Mouse (Mus musculus): ENCODE measurements around the gene Zfp239. TPM values are rescaled to one million over a fixed set of nuclear protein-coding genes. Genes with fewer than 3 reads are reported as not detected.

The Zfp239 gene
- polyA plus RNA-seq, 1 experiment from 2014 or later = 12.3 TPM

GRCm38 (mm10) chr6:117890257-117890656 lies 28.4 kb downstream of the Zfp239 start:
- no peak for TF ChIP-seq CTCF (IDR thresholded peaks at IDR 0.05; ENCODE audit: low read depth)
- Histone ChIP-seq H3K4me2 (no peak overlapping the region), H3K36me3 (ENCODE audit: insufficient read depth) (no peaks in the 10 kb centered on the region), H3K9me3 (ENCODE audit: low read depth, low read length) (no peaks in the 10 kb centered on the region), H3K27ac (ENCODE audit: low read depth) (no peak overlapping the region), H3K9ac (no peak overlapping the region), H3K4me1 (ENCODE audit: insufficient read depth) (no peaks in the 10 kb centered on the region), H3K27me3 (ENCODE audit: insufficient read depth, low read length) (no peaks in the 10 kb centered on the region), H3K4me3 (ENCODE audit: low read depth, low read length) (no peak overlapping the region)
- DNase-seq (no peak), ATAC-seq (ENCODE audit: insufficient read depth) (no peak)
- 77% methylated on average over 6 of the region's 6 CpGs for WGBS

GRCm38 (mm10) chr6:117891369-117892160 lies 29.7 kb downstream of the Zfp239 start:
- Histone ChIP-seq H3K36me3 (ENCODE audit: insufficient read depth) (no peaks in the 10 kb centered on the region), H3K4me3 (ENCODE audit: low read depth, low read length) (no peak overlapping the region), H3K9me3 (ENCODE audit: low read depth, low read length) (no peaks in the 10 kb centered on the region), H3K4me1 (ENCODE audit: insufficient read depth) (no peaks in the 10 kb centered on the region), H3K27me3 (ENCODE audit: insufficient read depth, low read length) (no peaks in the 10 kb centered on the region), H3K9ac (no peak overlapping the region), H3K4me2 (no peak overlapping the region), H3K27ac (ENCODE audit: low read depth) (no peak overlapping the region)
- WGBS = 54% methylated on average over 14 of the region's 14 CpGs
- no peak for TF ChIP-seq CTCF (IDR thresholded peaks at IDR 0.05; ENCODE audit: low read depth)
- ATAC-seq (ENCODE audit: insufficient read depth) = no peak
- no peak for DNase-seq

GRCm38 (mm10) chr6:117892386-117892785 lies 30.5 kb downstream of the Zfp239 start:
- Histone ChIP-seq H3K27ac (ENCODE audit: low read depth) (no peak overlapping the region), H3K36me3 (ENCODE audit: insufficient read depth) (no peaks in the 10 kb centered on the region), H3K4me1 (ENCODE audit: insufficient read depth) (no peaks in the 10 kb centered on the region), H3K27me3 (ENCODE audit: insufficient read depth, low read length) (no peaks in the 10 kb centered on the region), H3K4me2 (no peak overlapping the region), H3K9me3 (ENCODE audit: low read depth, low read length) (no peaks in the 10 kb centered on the region), H3K9ac (no peak overlapping the region), H3K4me3 (ENCODE audit: low read depth, low read length) (no peak overlapping the region)
- DNase-seq (no peak), ATAC-seq (ENCODE audit: insufficient read depth) (no peak)
- no peak for TF ChIP-seq CTCF (IDR thresholded peaks at IDR 0.05; ENCODE audit: low read depth)
- WGBS = 61% methylated on average over 3 of the region's 3 CpGs

- no peak overlapping the region for H3K27ac ChIP-seq (ENCODE audit: low read depth)
- no peaks in the 10 kb centered on the region for H3K9me3 ChIP-seq (ENCODE audit: low read depth, low read length)
- H3K4me2 ChIP-seq = no peak overlapping the region
- no peaks in the 10 kb centered on the region for H3K36me3 ChIP-seq (ENCODE audit: insufficient read depth)
- 86% methylated on average over 2 of the region's 2 CpGs for whole genome bisulfite sequencing
- TF ChIP-seq CTCF (IDR thresholded peaks at IDR 0.05; ENCODE audit: low read depth) = no peak
- no peak overlapping the region for H3K4me3 ChIP-seq (ENCODE audit: low read depth, low read length)
- H3K4me1 ChIP-seq (ENCODE audit: insufficient read depth) = no peaks in the 10 kb centered on the region
- no peak for DNase-seq
- no peaks in the 10 kb centered on the region for H3K27me3 ChIP-seq (ENCODE audit: insufficient read depth, low read length)
- no peak for ATAC-seq (ENCODE audit: insufficient read depth)
- H3K9ac ChIP-seq = no peak overlapping the region
Measured at GRCm38 (mm10) chr6:117893435-117893834, 31.5 kb downstream of the Zfp239 start.

GRCm38 (mm10) chr6:117897800-117898199 lies 35.9 kb downstream of the Zfp239 start:
- no peaks in the 10 kb centered on the region for H3K36me3 ChIP-seq (ENCODE audit: insufficient read depth)
- no peaks in the 10 kb centered on the region for H3K27me3 ChIP-seq (ENCODE audit: insufficient read depth, low read length)
- H3K27ac ChIP-seq (ENCODE audit: low read depth) = no peak overlapping the region
- H3K4me1 ChIP-seq (ENCODE audit: insufficient read depth) = no peaks in the 10 kb centered on the region
- no peak for DNase-seq
- H3K9ac ChIP-seq = no peak overlapping the region
- H3K4me2 ChIP-seq = no peak overlapping the region
- H3K9me3 ChIP-seq (ENCODE audit: low read depth, low read length) = no peaks in the 10 kb centered on the region
- ATAC-seq (ENCODE audit: insufficient read depth) = no peak
- H3K4me3 ChIP-seq (ENCODE audit: low read depth, low read length) = no peak overlapping the region
- no peak for TF ChIP-seq CTCF (IDR thresholded peaks at IDR 0.05; ENCODE audit: low read depth)
- 62% methylated on average over 5 of the region's 5 CpGs for WGBS

- ATAC-seq (ENCODE audit: insufficient read depth) = no peak
- Histone ChIP-seq H3K9ac (no peak within 1 kb of the TSS), H3K4me2 (no peak within 1 kb of the TSS), H3K4me1 (ENCODE audit: insufficient read depth) (no peaks in the 10 kb centered on the region), H3K27ac (ENCODE audit: low read depth) (no peak within 1 kb of the TSS), H3K9me3 (ENCODE audit: low read depth, low read length) (no peaks in the 10 kb centered on the region), H3K4me3 (ENCODE audit: low read depth, low read length) (no peak within 1 kb of the TSS), H3K27me3 (ENCODE audit: insufficient read depth, low read length) (no peaks in the 10 kb centered on the region), H3K36me3 (ENCODE audit: insufficient read depth) (no peaks in the 10 kb centered on the region)
- no peak for TF ChIP-seq CTCF (IDR thresholded peaks at IDR 0.05; ENCODE audit: low read depth)
- DNase-seq = no peak
- WGBS = 73% methylated on average over 17 of the region's 17 CpGs
Measured at GRCm38 (mm10) chr6:117900126-117901080, 38.5 kb downstream of the Zfp239 start, which contains the start of gene Hnrnpf. TSS of gene Hnrnpf (plus strand) at chr6:117900324.
